Comparison of ENCODE assay signal across 19 mouse cellular contexts in the genomic region with DNA sequence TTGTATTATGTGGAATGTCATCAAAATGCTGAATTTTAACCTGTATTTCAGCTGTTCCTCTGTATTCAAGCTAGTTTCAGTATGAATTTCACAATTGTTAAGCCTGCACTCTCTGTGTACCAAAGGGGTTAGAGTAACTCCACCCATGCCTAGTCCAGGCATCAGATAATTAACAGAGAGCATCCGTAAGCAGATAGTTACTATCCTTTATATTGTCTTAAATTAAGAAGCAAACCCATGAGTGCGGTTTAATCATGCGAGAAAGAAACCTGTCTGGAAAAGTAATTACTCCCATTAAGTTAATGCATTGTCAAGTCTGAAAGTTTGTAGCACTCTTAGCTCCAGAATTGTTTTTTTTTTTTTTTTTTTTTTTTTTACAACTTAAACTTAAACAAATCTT.
"Had no signal": no experiment of that assay in that cellular context is flagged by ENCODE, and none has a peak within 500 bp of the region (broad histone marks: within the 10 kb centered on the region; RNA-seq: fewer than 3 reads in every experiment).

No protein-coding gene starts in this region.

- H3K9ac ChIP-seq: lung, embryonic 14.5 days; midbrain, embryonic 12.5 days; neural tube, embryonic 13.5 days; neural tube, embryonic 15.5 days; stomach, embryonic 15.5 days had no signal

- DNase-seq: lung, adult 18-20 months; lung, embryonic 14.5 days; lung, postnatal 10 days; lung, postnatal 4 days; midbrain, embryonic 14.5 days; right cerebral cortex, adult 18-20 months; right cerebral cortex, postnatal 25 days; right cerebral cortex, postnatal 4 days; thymus, adult 2 months; thymus, postnatal 25 days; thymus, postnatal 4 days had no signal

- H3K36me3 ChIP-seq: midbrain, embryonic 10.5 days; midbrain, embryonic 12.5 days; neural tube, embryonic 13.5 days; neural tube, embryonic 15.5 days; stomach, embryonic 15.5 days had no signal

- H3K27me3 ChIP-seq: midbrain, embryonic 12.5 days; neural tube, embryonic 13.5 days; neural tube, embryonic 15.5 days; stomach, embryonic 15.5 days had no signal

- H3K4me1 ChIP-seq: midbrain, embryonic 10.5 days; midbrain, embryonic 12.5 days; neural tube, embryonic 13.5 days; neural tube, embryonic 15.5 days; stomach, embryonic 15.5 days had no signal

- H3K9me3 ChIP-seq: midbrain, embryonic 10.5 days; midbrain, embryonic 12.5 days; neural tube, embryonic 13.5 days; neural tube, embryonic 15.5 days; stomach, embryonic 15.5 days had no signal

- H3K27ac ChIP-seq: midbrain, embryonic 10.5 days; midbrain, embryonic 12.5 days; neural tube, embryonic 13.5 days; neural tube, embryonic 15.5 days; stomach, embryonic 15.5 days; stomach, postnatal 0 days had no signal

- H3K4me2 ChIP-seq: lung, embryonic 14.5 days; midbrain, embryonic 12.5 days; neural tube, embryonic 13.5 days; neural tube, embryonic 15.5 days; stomach, embryonic 15.5 days had no signal

- ATAC-seq: midbrain, embryonic 16.5 days had no signal

- H3K4me3 ChIP-seq: midbrain, embryonic 10.5 days; midbrain, embryonic 12.5 days; myocyte; neural tube, embryonic 13.5 days; neural tube, embryonic 15.5 days; stomach, embryonic 15.5 days had no signal
